Mouse (Mus musculus) stomach, postnatal 0 days (tissue): ENCODE measurements at regions not wholly inside any gene's neighbourhood (a gene's known extent, or its start where the extent isn't known, plus 50 kb on each side); places are given as distances from the start of the nearest gene placed in this dataset.

ENCODE experiments used
- CTCF ChIP-seq: IDR thresholded peaks from 2 replicates; pipeline ENCODE4 v1.5.1; 2016; ENCODE audit warnings: antibody characterized with exemption, low read depth, mild to moderate bottlenecking, moderate library complexity
- EP300 ChIP-seq: optimal IDR thresholded peaks from 2 replicates; pipeline ENCODE3; 2016; ENCODE audit warnings: antibody characterized with exemption

DNA sequence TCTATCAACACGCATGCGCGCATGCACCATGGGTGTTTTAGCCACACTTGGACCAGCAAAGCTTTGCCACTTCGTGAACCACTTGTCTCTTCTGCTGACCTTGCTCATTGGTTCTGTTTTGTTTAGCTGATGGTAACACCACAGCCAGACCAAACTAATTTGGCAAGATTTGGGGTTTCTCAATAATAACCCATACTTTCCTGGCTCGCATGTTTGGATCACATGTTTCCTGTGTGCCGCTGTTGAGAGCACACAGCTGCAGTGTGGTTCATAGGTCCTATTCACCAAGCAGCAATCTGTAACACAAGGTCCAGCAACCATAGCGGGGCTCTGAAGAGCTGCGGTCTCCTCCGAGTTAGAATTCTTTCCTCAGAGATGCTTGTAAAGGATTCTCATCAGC lies 126.4 kb upstream of the Gas1 start:
- TF ChIP-seq CTCF (no peak), EP300 (no peak)
